Mouse (Mus musculus) kidney, embryonic 15.5 days (tissue): ENCODE measurements around the gene Ltv1. TPM values are rescaled to one million over a fixed set of nuclear protein-coding genes. Genes with fewer than 3 reads are reported as not detected.
"Not testable (repeated sequence)": the region's sequence is repeated elsewhere in the genome, so short reads cannot be mapped to it uniquely, and the experiment has no call there.

Experiments used
- ATAC-seq: fragments of 200-750 bp; cut with Nextera tagmentation; replicated peaks from 2 replicates; pipeline ENCODE4 v1.8.0; 2017; ENCODE audit warnings: moderate TSS enrichment; ENCODE audit not compliant: low FRiP score
- H3K27ac ChIP-seq: fragments of 300-500 bp; sonication (generic); 2 replicates; pipeline ENCODE4 v1.5.1; 2015; ENCODE audit warnings: mild to moderate bottlenecking, inconsistent platforms
- H3K27me3 ChIP-seq: fragments of 300-500 bp; sonication (generic); 2 replicates; pipeline ENCODE4 v1.6.1; 2015; ENCODE audit warnings: inconsistent platforms
- H3K36me3 ChIP-seq: fragments of 300-500 bp; sonication (generic); 2 replicates; pipeline ENCODE4 v1.6.1; 2015; ENCODE audit warnings: inconsistent platforms
- H3K4me1 ChIP-seq: fragments of 300-500 bp; sonication (generic); 2 replicates; pipeline ENCODE4 v1.6.1; 2015; ENCODE audit warnings: inconsistent platforms
- H3K4me2 ChIP-seq: fragments of 300-500 bp; sonication (generic); 2 replicates; pipeline ENCODE4 v1.6.1; 2015; ENCODE audit warnings: moderate library complexity, mild to moderate bottlenecking, inconsistent platforms
- H3K4me3 ChIP-seq: fragments of 300-500 bp; sonication (generic); replicated peaks from 2 replicates; pipeline ENCODE4 v1.5.1; 2015; ENCODE audit warnings: mild to moderate bottlenecking, inconsistent platforms
- H3K9ac ChIP-seq: fragments of 300-500 bp; sonication (generic); 2 replicates; pipeline ENCODE4 v1.6.1; 2015; ENCODE audit warnings: mild to moderate bottlenecking, inconsistent platforms
- H3K9me3 ChIP-seq: fragments of 300-500 bp; sonication (generic); replicated peaks from 2 replicates; pipeline ENCODE4 v1.6.1; 2016; ENCODE audit warnings: inconsistent platforms
- WGBS: fragments of 180-500 bp; shearing (Covaris S2); methylation state at CpG from one replicate; pipeline ENCODE4 v1.1.7; 2015; ENCODE audit warnings: mixed read lengths; 5-methylcytosine and 5-hydroxymethylcytosine counted together
- polyA plus RNA-seq: library from polyadenylated mRNA; unstranded; fragments of >200 nt; fragmentation: Nextera tagmentation; extraction: Ambion mirVana; gene quantifications from 2 replicates; pipeline ENCODE4 v1.2.1, GENCODE M21; 2015

Ltv1 gene
- polyA plus RNA-seq, 1 experiment from 2014 or later, result 63.0 TPM

DNA sequence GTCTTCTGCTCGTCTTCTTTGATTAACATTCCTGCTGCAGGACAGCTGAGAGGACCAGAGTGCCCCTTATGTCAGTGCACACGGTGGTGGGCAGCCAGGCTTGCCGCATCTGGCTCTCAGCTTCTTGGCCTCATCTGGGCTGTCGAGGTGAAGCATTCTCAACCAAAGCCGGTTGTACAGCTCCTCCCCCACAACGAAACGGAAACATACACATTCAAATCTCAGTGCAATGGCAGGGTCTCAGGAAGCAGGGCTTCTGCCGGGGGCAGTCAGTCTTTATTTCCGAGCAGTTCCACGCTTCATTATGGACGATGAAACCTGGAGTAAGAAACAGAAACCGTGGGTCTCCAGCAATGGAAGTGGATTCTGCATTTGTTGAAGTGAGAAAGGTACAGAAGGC, 21.0 kb upstream of the Ltv1 start:
- H3K36me3 ChIP-seq, result peaks cover 16% of the 10 kb centered on the region; the same call in 1 of the 2 replicates
- no peaks in the 10 kb centered on the region for H3K4me1 ChIP-seq
- no peak overlapping the region for H3K4me3 ChIP-seq
- H3K9me3 ChIP-seq, result no peaks in the 10 kb centered on the region
- no peak overlapping the region for H3K9ac ChIP-seq
- no peak for ATAC-seq
- no peak overlapping the region for H3K4me2 ChIP-seq
- 70% methylated on average over 12 of the region's 12 CpGs for WGBS
- H3K27me3 ChIP-seq, result no peaks in the 10 kb centered on the region
- no peak overlapping the region for H3K27ac ChIP-seq

DNA sequence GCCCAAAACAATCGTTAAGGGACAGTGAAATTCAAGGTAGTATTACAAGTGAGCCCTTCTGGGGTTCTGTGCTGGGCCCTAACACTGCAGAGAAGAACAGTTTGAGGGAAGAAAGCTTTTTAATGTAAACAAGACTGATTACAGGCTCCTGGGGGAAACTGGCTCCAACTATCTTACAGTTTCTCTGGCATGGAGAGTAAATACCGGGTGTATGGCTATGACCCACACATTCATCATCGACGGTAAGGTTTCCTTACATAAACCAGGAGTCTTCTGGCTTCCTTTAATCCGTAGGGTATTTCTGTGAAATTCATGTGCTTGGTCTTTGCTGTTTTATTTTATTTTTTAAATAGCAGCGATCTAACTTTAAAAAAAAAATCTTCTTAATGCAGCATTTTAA, 19.9 kb upstream of the Ltv1 start:
- H3K27me3 ChIP-seq, result no peaks in the 10 kb centered on the region
- 66% methylated on average over 6 of the region's 6 CpGs for WGBS
- no peak overlapping the region for H3K27ac ChIP-seq
- H3K9ac ChIP-seq, result no peak overlapping the region
- no peaks in the 10 kb centered on the region for H3K9me3 ChIP-seq
- peaks cover 16% of the 10 kb centered on the region; the same call in 1 of the 2 replicates for H3K36me3 ChIP-seq
- no peak for ATAC-seq
- no peak overlapping the region for H3K4me3 ChIP-seq
- H3K4me1 ChIP-seq, result no peaks in the 10 kb centered on the region
- no peak overlapping the region for H3K4me2 ChIP-seq

DNA sequence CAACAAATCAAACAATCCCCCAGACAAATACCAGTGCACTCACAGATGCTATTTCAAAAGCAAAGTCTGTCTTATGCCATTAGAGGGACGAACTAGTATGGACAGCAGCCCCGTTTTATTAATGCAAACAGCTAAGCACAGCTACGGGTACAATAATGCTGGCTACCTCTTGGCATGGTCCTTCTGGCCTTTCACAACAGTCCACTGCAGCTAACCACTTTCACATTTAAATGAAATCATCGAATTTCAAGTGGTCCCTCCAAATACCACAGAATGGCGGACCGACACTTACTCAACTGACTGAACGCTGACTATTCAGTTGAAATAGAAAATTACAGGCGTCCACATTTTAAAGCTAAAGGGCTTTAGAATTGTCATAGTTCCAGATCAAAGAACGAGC, 19.4 kb upstream of the Ltv1 start:
- no peak overlapping the region for H3K4me2 ChIP-seq
- H3K27ac ChIP-seq, result no peak overlapping the region
- peaks cover 16% of the 10 kb centered on the region; the same call in 1 of the 2 replicates for H3K36me3 ChIP-seq
- H3K9ac ChIP-seq, result no peak overlapping the region
- no peak overlapping the region for H3K4me3 ChIP-seq
- ATAC-seq, result no peak
- no peaks in the 10 kb centered on the region for H3K27me3 ChIP-seq
- no peaks in the 10 kb centered on the region for H3K9me3 ChIP-seq
- no peaks in the 10 kb centered on the region for H3K4me1 ChIP-seq
- WGBS, result 86% methylated on average over 9 of the region's 9 CpGs

DNA sequence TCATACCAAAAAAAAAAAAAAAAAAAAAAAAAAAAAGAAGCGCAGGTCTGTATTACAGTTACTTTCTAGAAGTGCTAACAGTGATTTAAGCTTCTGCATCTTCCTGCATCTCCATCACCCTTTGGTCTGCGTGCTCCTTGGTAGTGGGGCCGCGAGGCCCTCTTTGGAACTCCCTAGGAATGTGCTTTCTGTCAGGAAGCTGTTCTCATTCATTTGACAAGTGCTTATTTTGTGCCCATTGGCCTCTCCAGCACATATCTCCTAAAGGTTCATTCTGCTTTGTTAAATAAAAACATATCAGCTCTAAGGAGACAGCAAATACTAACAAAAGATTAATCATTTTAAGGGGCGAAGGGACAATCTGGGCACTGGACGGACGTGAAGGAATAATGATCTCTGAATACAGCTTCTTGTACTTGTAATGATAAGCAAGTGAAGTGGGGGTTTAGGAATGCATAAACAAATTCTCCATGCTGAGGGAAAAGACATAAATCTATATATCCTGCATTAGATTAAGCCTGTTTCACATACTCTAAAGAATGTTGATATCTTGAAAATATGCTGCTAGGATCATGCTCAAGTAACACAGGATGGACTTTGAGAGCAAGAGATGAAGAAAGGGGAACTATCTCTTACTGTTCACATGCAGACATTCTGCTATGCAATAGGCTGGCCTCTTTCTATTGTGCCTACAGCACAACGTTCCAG, 17.1 kb upstream of the Ltv1 start:
- H3K36me3 ChIP-seq, result peaks cover 10% of the 10 kb centered on the region; the same call in 1 of the 2 replicates
- H3K27ac ChIP-seq, result peak overlapping the region; percentile 58; the same call in 1 of the 2 replicates
- WGBS, result 58% methylated on average over 8 of the region's 8 CpGs
- H3K27me3 ChIP-seq, result no peaks in the 10 kb centered on the region
- no peak overlapping the region for H3K9ac ChIP-seq
- no peak for ATAC-seq
- H3K4me1 ChIP-seq, result no peaks in the 10 kb centered on the region
- H3K4me2 ChIP-seq, result no peak overlapping the region
- no peak overlapping the region for H3K4me3 ChIP-seq
- no peaks in the 10 kb centered on the region for H3K9me3 ChIP-seq

DNA sequence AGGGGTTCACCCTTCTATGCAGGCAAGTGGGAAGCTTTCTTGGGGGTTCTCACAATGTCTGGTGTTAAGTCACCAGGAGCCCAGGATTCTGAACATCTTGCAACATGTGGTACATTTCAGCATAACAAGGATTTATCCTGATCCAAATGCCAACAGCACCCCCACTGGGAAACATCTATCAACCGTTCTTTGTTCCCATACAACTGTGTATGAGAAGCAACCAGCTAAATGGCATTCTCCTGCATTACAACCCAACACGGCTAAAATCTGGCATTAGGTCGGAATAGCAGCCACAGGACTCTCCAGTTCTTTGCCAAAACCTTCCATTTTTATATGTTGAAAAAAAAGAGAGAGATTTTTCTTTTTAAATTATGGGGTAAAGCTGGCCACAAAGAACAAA, 16.5 kb upstream of the Ltv1 start:
- no peak overlapping the region for H3K9ac ChIP-seq
- no peaks in the 10 kb centered on the region for H3K27me3 ChIP-seq
- no peaks in the 10 kb centered on the region for H3K4me1 ChIP-seq
- 73% methylated on average over 3 of the region's 3 CpGs for WGBS
- no peak overlapping the region for H3K4me3 ChIP-seq
- no peak overlapping the region for H3K4me2 ChIP-seq
- no peak for ATAC-seq
- no peak overlapping the region for H3K27ac ChIP-seq
- peaks cover 7% of the 10 kb centered on the region; the same call in 1 of the 2 replicates for H3K36me3 ChIP-seq
- no peaks in the 10 kb centered on the region for H3K9me3 ChIP-seq

DNA sequence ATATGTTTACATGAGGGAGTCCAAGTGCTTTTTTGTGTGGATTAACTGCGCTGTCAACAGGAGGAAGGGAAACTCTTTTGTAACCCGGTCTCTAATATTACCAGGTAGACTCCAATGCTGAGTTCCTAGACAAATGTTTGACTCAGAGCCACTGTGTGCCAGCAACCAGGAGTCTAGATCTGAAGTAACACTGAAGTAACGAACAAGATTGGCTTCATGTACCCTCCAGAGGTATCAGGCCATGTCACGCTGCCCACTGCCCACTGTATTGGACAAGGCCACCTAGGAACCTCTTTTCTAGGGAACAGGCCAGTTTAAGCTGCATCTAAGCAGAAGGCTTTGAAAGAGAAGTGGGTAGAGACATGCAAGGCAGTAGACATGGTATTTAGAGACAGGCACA, 16.1 kb upstream of the Ltv1 start:
- 92% methylated on average over 4 of the region's 4 CpGs for WGBS
- H3K4me1 ChIP-seq, result no peaks in the 10 kb centered on the region
- H3K4me2 ChIP-seq, result no peak overlapping the region
- H3K4me3 ChIP-seq, result no peak overlapping the region
- H3K9ac ChIP-seq, result no peak overlapping the region
- no peak overlapping the region for H3K27ac ChIP-seq
- ATAC-seq, result no peak
- no peaks in the 10 kb centered on the region for H3K27me3 ChIP-seq
- H3K36me3 ChIP-seq, result peaks cover 4% of the 10 kb centered on the region; the same call in 1 of the 2 replicates
- H3K9me3 ChIP-seq, result no peaks in the 10 kb centered on the region

DNA sequence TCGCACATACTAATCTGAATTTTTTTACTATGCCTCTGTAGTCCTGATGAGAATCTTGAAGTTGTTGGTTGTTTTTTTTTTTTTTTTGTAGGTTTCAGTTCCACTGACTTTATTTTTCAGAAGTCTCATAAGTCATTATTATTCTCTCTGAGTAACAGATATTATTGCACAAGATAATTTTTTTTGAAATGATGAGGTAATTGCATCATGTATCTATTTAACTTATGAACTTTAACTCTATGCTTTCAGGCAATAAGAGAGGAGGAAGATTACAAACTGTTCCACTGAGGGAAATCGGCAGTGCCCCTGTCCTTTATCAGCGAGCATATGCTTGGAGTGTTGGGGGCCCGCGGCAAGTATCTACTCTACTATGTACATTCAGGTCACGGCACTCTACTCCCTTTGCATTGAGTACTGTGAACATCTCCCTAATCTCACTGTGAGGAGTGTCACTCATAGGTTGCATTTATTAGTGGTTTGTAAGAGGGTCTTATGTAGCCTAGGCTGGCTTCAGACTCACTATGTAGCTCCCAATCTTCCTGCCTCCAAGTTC, 8.8 kb upstream of the Ltv1 start:
- no peaks in the 10 kb centered on the region for H3K36me3 ChIP-seq
- H3K4me3 ChIP-seq, result no peak overlapping the region
- H3K9ac ChIP-seq, result no peak overlapping the region
- no peaks in the 10 kb centered on the region for H3K4me1 ChIP-seq
- H3K27me3 ChIP-seq, result no peaks in the 10 kb centered on the region
- H3K9me3 ChIP-seq, result no peaks in the 10 kb centered on the region
- H3K27ac ChIP-seq, result no peak overlapping the region
- no peak for ATAC-seq
- 92% methylated on average over 6 of the region's 6 CpGs for WGBS
- no peak overlapping the region for H3K4me2 ChIP-seq

DNA sequence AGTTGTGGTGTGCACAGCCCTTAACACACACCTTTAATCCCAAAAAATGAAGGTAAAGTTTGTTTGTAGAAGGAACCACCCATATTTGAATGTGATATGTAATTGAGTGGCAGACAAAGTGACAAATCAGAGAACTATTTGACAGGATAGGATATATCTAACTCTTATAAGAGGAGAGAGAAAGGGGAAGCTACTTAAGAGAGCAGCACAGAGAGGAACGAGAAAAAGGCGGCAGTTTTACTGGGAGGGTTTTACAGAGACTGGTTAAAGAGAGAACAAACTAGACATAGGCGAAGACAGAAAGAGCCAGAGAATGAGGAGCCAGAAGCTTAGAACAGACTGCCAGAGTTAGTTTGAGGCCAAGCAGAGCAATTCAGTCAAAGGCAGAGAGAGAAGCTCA, 7.9 kb upstream of the Ltv1 start:
- 89% methylated on average over 3 of the region's 3 CpGs for WGBS
- no peak overlapping the region for H3K9ac ChIP-seq
- no peaks in the 10 kb centered on the region for H3K27me3 ChIP-seq
- no peaks in the 10 kb centered on the region for H3K4me1 ChIP-seq
- no peaks in the 10 kb centered on the region for H3K36me3 ChIP-seq
- no peak for ATAC-seq
- no peak overlapping the region for H3K27ac ChIP-seq
- no peak overlapping the region for H3K4me3 ChIP-seq
- H3K4me2 ChIP-seq, result no peak overlapping the region
- no peaks in the 10 kb centered on the region for H3K9me3 ChIP-seq

DNA sequence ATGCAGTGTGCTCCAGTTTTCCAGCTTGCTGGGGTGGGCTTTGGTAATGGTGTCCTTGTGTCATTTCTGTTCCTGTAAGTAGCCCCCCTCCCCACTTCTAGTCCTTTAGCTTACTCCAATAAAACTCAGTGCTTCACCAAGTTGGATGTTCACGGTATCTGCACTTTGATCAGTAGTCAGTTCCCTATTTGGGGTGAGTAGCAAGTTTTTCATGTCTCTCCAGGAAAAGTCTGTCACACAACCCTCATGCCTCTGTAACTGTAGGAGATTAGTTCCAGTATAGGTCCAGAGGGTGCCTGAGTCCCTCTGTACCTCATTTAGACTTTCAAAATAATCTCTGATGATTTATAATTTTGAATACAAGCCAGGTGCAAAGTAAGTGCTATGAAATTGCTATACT, 6.3 kb upstream of the Ltv1 start:
- no peak overlapping the region for H3K4me3 ChIP-seq
- no peaks in the 10 kb centered on the region for H3K36me3 ChIP-seq
- H3K9ac ChIP-seq, result no peak overlapping the region
- no peak for ATAC-seq
- no peaks in the 10 kb centered on the region for H3K9me3 ChIP-seq
- WGBS, result 78% methylated on average over 1 of the region's 1 CpGs
- no peak overlapping the region for H3K4me2 ChIP-seq
- no peak overlapping the region for H3K27ac ChIP-seq
- H3K27me3 ChIP-seq, result no peaks in the 10 kb centered on the region
- H3K4me1 ChIP-seq, result no peaks in the 10 kb centered on the region

DNA sequence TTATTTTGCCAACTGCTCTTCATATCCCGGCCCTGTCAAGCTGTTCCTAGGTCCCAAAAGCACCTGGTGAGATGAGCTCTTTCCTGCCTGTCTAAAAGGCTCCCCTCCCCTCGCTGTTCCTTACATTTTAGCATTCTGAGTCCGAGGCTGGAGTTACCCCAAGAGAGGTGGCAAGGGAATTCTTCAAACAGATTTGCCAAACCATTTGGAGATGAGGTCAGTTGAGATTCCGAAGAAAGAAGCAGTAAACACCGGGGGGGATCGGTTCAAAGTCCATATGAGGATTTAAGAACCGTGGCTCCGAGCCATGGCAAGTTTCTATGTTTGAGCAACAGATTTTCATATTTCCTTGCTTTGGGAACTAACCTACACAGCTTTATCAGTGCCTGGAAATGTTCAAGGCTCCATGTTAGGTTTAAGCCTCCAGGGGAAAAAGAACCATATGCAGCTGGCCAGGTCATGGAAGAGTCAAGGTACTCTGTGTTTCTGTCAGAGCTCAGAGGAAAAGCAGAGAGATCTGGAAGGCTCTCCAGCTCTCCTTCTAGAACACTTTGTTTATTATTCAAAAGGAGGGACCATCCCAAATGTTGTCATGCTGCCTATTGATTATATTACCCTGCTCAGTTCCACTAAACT, 4.0 kb upstream of the Ltv1 start:
- no peaks in the 10 kb centered on the region for H3K9me3 ChIP-seq
- H3K27ac ChIP-seq, result 0 out of 2 replicates have a peak overlapping the region, but pooled peaks have one; percentile 9
- no peak for ATAC-seq
- no peaks in the 10 kb centered on the region for H3K36me3 ChIP-seq
- H3K4me1 ChIP-seq, result peaks cover 9% of the 10 kb centered on the region
- 78% methylated on average over 8 of the region's 8 CpGs for WGBS
- H3K9ac ChIP-seq, result no peak overlapping the region
- no peaks in the 10 kb centered on the region for H3K27me3 ChIP-seq
- H3K4me2 ChIP-seq, result no peak overlapping the region
- H3K4me3 ChIP-seq, result no peak overlapping the region

DNA sequence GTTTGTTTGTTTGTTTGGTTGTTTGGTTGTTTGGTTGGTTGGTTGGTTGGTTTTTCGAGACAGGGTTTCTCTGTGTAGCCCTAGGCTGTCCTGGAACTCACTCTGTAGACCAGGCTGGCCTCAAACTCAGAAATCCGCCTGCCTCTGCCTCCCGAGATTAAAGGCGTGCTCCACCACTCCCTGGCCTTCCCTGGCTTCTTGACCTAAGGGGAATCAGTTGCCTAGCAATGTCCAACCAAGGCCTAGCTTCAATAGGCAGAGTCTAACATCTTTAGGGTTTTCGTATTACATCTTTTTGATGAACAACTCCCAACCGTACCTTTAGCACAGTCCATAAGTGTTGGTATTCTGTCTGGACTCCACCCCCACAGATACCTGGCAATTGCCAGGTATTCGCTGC, 528 bp upstream of the Ltv1 start:
- not testable (repeated sequence) for H3K27me3 ChIP-seq, H3K27ac ChIP-seq, H3K9ac ChIP-seq, H3K9me3 ChIP-seq, ATAC-seq
- Histone ChIP-seq H3K36me3 (peaks cover 20% of the 10 kb centered on the region), H3K4me1 (peaks cover 11% of the 10 kb centered on the region), H3K4me2 (peak overlapping the region; percentile 64), H3K4me3 (peak overlapping the region; percentile 97)
- 83% methylated on average over 7 of the region's 7 CpGs for WGBS

DNA sequence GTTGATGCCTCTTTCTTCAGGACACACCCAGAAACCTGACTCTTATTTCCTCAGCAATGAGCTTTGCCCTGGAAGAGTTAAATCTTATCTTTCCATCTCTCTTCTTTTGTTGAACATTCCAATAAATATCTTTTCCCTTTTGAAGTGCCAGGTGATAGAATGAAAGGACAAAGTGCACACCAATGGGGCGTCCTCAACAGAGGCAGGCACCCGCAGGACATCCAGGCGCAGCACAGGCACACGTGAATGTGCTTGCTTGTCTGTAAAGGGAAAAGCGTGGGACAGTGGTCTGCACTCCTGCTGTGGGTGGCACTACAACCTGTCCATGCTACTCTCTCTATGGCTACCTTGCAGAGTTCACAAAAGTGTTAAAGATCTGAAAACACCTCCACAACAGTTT, 3.1 kb downstream of the Ltv1 start:
- WGBS, result 71% methylated on average over 5 of the region's 5 CpGs
- no peaks in the 10 kb centered on the region for H3K9me3 ChIP-seq

More for the DNA sequence above, 3.1 kb downstream of the Ltv1 start:
- H3K9ac ChIP-seq, result no peak overlapping the region
- no peak overlapping the region for H3K4me2 ChIP-seq
- peaks cover 11% of the 10 kb centered on the region for H3K4me1 ChIP-seq
- no peak overlapping the region for H3K27ac ChIP-seq
- H3K4me3 ChIP-seq, result no peak overlapping the region
- ATAC-seq, result no peak
- H3K36me3 ChIP-seq, result peaks cover 53% of the 10 kb centered on the region
- no peaks in the 10 kb centered on the region for H3K27me3 ChIP-seq
